Mouse (Mus musculus): Measurements from ENCODE around the gene Snx8.

DNA sequence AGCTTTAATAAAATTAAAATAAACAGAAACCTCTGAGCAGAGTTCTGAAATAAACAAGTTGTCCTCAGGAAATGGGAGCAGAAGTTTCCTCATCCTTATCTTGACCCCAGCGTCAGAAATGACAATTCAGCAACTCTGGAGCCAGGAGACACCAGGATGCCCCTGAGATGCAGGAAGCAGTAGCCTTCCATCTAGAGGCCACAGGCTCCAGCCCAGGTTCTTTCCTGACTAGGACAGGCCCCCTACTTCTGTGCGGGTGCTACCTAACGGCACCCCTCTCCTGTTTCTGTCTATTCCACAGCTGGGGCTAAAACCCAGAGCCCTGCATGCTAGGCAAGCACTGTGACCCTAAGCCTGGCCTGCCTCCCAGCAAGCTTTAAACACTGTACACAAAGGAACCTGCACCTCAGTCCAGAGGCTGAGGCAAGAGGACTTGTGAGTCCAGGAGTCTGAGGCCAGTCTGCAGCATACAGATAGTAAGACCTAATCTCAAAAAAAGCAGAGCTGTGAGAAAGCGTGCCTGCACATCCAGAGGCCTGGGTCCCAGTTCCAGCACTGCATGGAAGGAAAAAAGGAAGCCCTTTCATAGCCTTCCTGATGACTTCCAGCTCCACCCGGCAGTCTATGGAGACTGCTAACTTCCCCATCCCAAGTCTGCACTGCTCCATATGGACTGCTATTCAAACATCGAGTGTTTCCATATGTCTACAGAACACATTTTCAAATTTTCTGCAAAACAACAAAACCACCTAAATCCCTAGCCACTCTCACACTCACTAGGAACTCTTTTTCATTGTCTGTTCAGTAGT lies 18.4 kb downstream of the Snx8 start:
- no peak for TF ChIP-seq CTCF (IDR thresholded peaks at IDR 0.05; ENCODE audit: extremely low read depth, insufficient read depth, low read length)
- no peak for TF ChIP-seq POLR2A (IDR thresholded peaks at IDR 0.05; ENCODE audit: extremely low read depth, insufficient read depth, low read length)
